Mouse (Mus musculus): ENCODE results near the gene Igsf21. TPM values are rescaled to one million over a fixed set of nuclear protein-coding genes. Genes with fewer than 3 reads are reported as not detected.

The Igsf21 gene
- polyA plus RNA-seq, 1 experiment from 2014 or later, result not detected

GRCm38 (mm10) chr4:140204775-140205174 lies 41.8 kb downstream of the Igsf21 start:
- Histone ChIP-seq H3K27me3 (ENCODE audit: insufficient read depth, low read length) (no peaks in the 10 kb centered on the region), H3K4me2 (ENCODE audit: low read depth, low read length) (no peak overlapping the region), H3K9me3 (ENCODE audit: low read length) (no peaks in the 10 kb centered on the region), H3K27ac (ENCODE audit: low read depth) (no peak overlapping the region), H3K9ac (replicated peaks) (no peak overlapping the region), H3K4me1 (ENCODE audit: insufficient read depth) (no peaks in the 10 kb centered on the region), H3K4me3 (ENCODE audit: low read depth, low read length) (no peak overlapping the region), H3K36me3 (replicated peaks; ENCODE audit: insufficient read depth, low read length) (no peaks in the 10 kb centered on the region)
- TF ChIP-seq CTCF (IDR thresholded peaks at IDR 0.05; ENCODE audit: low read depth), result no peak
- TF ChIP-seq EP300 (IDR thresholded peaks at IDR 0.05; ENCODE audit: low read depth), result no peak
- no peak for ATAC-seq
- 79% methylated on average over 10 of the region's 10 CpGs for WGBS (ENCODE audit: insufficient replicate concordance)
- no peak for DNase-seq

GRCm38 (mm10) chr4:140203696-140204272 lies 42.8 kb downstream of the Igsf21 start:
- no peak for TF ChIP-seq CTCF (IDR thresholded peaks at IDR 0.05; ENCODE audit: low read depth)
- Histone ChIP-seq H3K4me2 (ENCODE audit: low read depth, low read length) (no peak overlapping the region), H3K27me3 (ENCODE audit: insufficient read depth, low read length) (no peaks in the 10 kb centered on the region), H3K27ac (ENCODE audit: low read depth) (no peak overlapping the region), H3K4me1 (ENCODE audit: insufficient read depth) (no peaks in the 10 kb centered on the region), H3K4me3 (ENCODE audit: low read depth, low read length) (no peak overlapping the region), H3K9me3 (ENCODE audit: low read length) (no peaks in the 10 kb centered on the region), H3K36me3 (replicated peaks; ENCODE audit: insufficient read depth, low read length) (no peaks in the 10 kb centered on the region), H3K9ac (replicated peaks) (no peak overlapping the region)
- DNase-seq, result no peak
- no peak for ATAC-seq
- WGBS (ENCODE audit: insufficient replicate concordance), result 63% methylated on average over 12 of the region's 12 CpGs

GRCm38 (mm10) chr4:140202196-140202595 lies 44.4 kb downstream of the Igsf21 start:
- no peaks in the 10 kb centered on the region for H3K4me1 ChIP-seq (ENCODE audit: insufficient read depth)
- H3K4me3 ChIP-seq (ENCODE audit: low read depth, low read length), result no peak overlapping the region
- H3K27me3 ChIP-seq (ENCODE audit: insufficient read depth, low read length), result no peaks in the 10 kb centered on the region
- H3K27ac ChIP-seq (ENCODE audit: low read depth), result no peak overlapping the region
- H3K36me3 ChIP-seq (replicated peaks; ENCODE audit: insufficient read depth, low read length), result no peaks in the 10 kb centered on the region
- no peak for ATAC-seq
- H3K9ac ChIP-seq (replicated peaks), result no peak overlapping the region
- WGBS (ENCODE audit: insufficient replicate concordance), result 47% methylated on average over 6 of the region's 6 CpGs
- DNase-seq, result no peak
- no peaks in the 10 kb centered on the region for H3K9me3 ChIP-seq (ENCODE audit: low read length)
- H3K4me2 ChIP-seq (ENCODE audit: low read depth, low read length), result no peak overlapping the region
- TF ChIP-seq CTCF (IDR thresholded peaks at IDR 0.05; ENCODE audit: low read depth), result no peak
- TF ChIP-seq EP300 (IDR thresholded peaks at IDR 0.05; ENCODE audit: low read depth), result no peak

- no peaks in the 10 kb centered on the region for H3K36me3 ChIP-seq (replicated peaks; ENCODE audit: insufficient read depth, low read length)
- H3K27me3 ChIP-seq (ENCODE audit: insufficient read depth, low read length), result no peaks in the 10 kb centered on the region
- no peaks in the 10 kb centered on the region for H3K9me3 ChIP-seq (ENCODE audit: low read length)
- TF ChIP-seq EP300 (IDR thresholded peaks at IDR 0.05; ENCODE audit: low read depth) (no peak), CTCF (IDR thresholded peaks at IDR 0.05; ENCODE audit: low read depth) (no peak)
- WGBS (ENCODE audit: insufficient replicate concordance), result 55% methylated on average over 14 of the region's 14 CpGs
- H3K27ac ChIP-seq (ENCODE audit: low read depth), result no peak overlapping the region
- DNase-seq (no peak), ATAC-seq (no peak)
- H3K9ac ChIP-seq (replicated peaks), result no peak overlapping the region
- H3K4me1 ChIP-seq (ENCODE audit: insufficient read depth), result no peaks in the 10 kb centered on the region
- no peak overlapping the region for H3K4me2 ChIP-seq (ENCODE audit: low read depth, low read length)
- H3K4me3 ChIP-seq (ENCODE audit: low read depth, low read length), result no peak overlapping the region
Measured at GRCm38 (mm10) chr4:140200296-140200695, 46.3 kb downstream of the Igsf21 start.

- no peaks in the 10 kb centered on the region for H3K4me1 ChIP-seq (ENCODE audit: insufficient read depth)
- no peak for TF ChIP-seq EP300 (IDR thresholded peaks at IDR 0.05; ENCODE audit: low read depth)
- no peak for TF ChIP-seq CTCF (IDR thresholded peaks at IDR 0.05; ENCODE audit: low read depth)
- H3K27ac ChIP-seq (ENCODE audit: low read depth), result no peak overlapping the region
- H3K27me3 ChIP-seq (ENCODE audit: insufficient read depth, low read length), result no peaks in the 10 kb centered on the region
- DNase-seq (no peak), ATAC-seq (no peak)
- 65% methylated on average over 9 of the region's 9 CpGs for WGBS (ENCODE audit: insufficient replicate concordance)
- no peak overlapping the region for H3K4me2 ChIP-seq (ENCODE audit: low read depth, low read length)
- H3K4me3 ChIP-seq (ENCODE audit: low read depth, low read length), result no peak overlapping the region
- H3K9me3 ChIP-seq (ENCODE audit: low read length), result no peaks in the 10 kb centered on the region
- no peaks in the 10 kb centered on the region for H3K36me3 ChIP-seq (replicated peaks; ENCODE audit: insufficient read depth, low read length)
- no peak overlapping the region for H3K9ac ChIP-seq (replicated peaks)
Measured at GRCm38 (mm10) chr4:140196717-140197116, 49.9 kb downstream of the Igsf21 start.

GRCm38 (mm10) chr4:140192276-140193002 lies 54.1 kb downstream of the Igsf21 start:
- no peaks in the 10 kb centered on the region for H3K9me3 ChIP-seq (ENCODE audit: low read length)
- H3K4me3 ChIP-seq (ENCODE audit: low read depth, low read length), result no peak overlapping the region
- no peak overlapping the region for H3K27ac ChIP-seq (ENCODE audit: low read depth)
- WGBS (ENCODE audit: insufficient replicate concordance), result 80% methylated on average over 18 of the region's 18 CpGs
- no peaks in the 10 kb centered on the region for H3K27me3 ChIP-seq (ENCODE audit: insufficient read depth, low read length)
- TF ChIP-seq EP300 (IDR thresholded peaks at IDR 0.05; ENCODE audit: low read depth), result no peak
- no peak for ATAC-seq
- H3K9ac ChIP-seq (replicated peaks), result no peak overlapping the region
- H3K4me2 ChIP-seq (ENCODE audit: low read depth, low read length), result no peak overlapping the region
- no peaks in the 10 kb centered on the region for H3K4me1 ChIP-seq (ENCODE audit: insufficient read depth)
- no peaks in the 10 kb centered on the region for H3K36me3 ChIP-seq (replicated peaks; ENCODE audit: insufficient read depth, low read length)
- DNase-seq, result no peak
